Mouse (Mus musculus) brain, embryonic 14.5 days (tissue): ENCODE data around the gene Gas7. TPM values are rescaled to one million over a fixed set of nuclear protein-coding genes. Genes with fewer than 3 reads are reported as not detected.

ENCODE experiments used
- DNase-seq: peaks from one replicate; pipeline ENCODE4 v3.0.0-alpha.2; 2011; ENCODE audit warnings: low read depth
- CTCF ChIP-seq: fragments of 200-500 bp; IDR thresholded peaks from 2 replicates; pipeline ENCODE4 v1.5.1; 2012; ENCODE audit warnings: inconsistent platforms, mild to moderate bottlenecking, moderate library complexity, borderline replicate concordance; ENCODE audit not compliant: insufficient read depth, insufficient read length; ENCODE audit errors: extremely low read depth
- POLR2A ChIP-seq: fragments of 200-500 bp; IDR thresholded peaks from 2 replicates; pipeline ENCODE4 v1.6.1; 2012; ENCODE audit warnings: mild to moderate bottlenecking, inconsistent platforms, borderline replicate concordance; ENCODE audit not compliant: poor library complexity, insufficient read depth, insufficient read length, severe bottlenecking; ENCODE audit errors: extremely low read depth
- polyA plus RNA-seq: library from polyadenylated mRNA; depleted of rRNA; stranded (reverse); fragments of >200 nt; gene quantifications from 2 replicates; pipeline ENCODE4 v1.2.3, GENCODE M21; 2012

Gas7 gene
- polyA plus RNA-seq, 1 experiment, result 22.1 TPM

- peak; percentile 66 for DNase-seq
- TF ChIP-seq POLR2A, result no peak
- TF ChIP-seq CTCF, result no peak
Measured at GRCm38 (mm10) chr11:67549306-67549705, 94.1 kb downstream of the Gas7 start.

- no peak for TF ChIP-seq POLR2A
- TF ChIP-seq CTCF, result no peak
- DNase-seq, result no peak
Measured at GRCm38 (mm10) chr11:67549762-67550488, 94.7 kb downstream of the Gas7 start.

GRCm38 (mm10) chr11:67552400-67552799 is 97.2 kb downstream of the Gas7 start:
- TF ChIP-seq CTCF, result no peak
- TF ChIP-seq POLR2A, result no peak
- DNase-seq, result peak; percentile 42

GRCm38 (mm10) chr11:67554276-67554675 is 99.0 kb downstream of the Gas7 start:
- TF ChIP-seq CTCF (no peak), POLR2A (no peak)
- DNase-seq, result peak; percentile 43

GRCm38 (mm10) chr11:67556360-67556759 is 101.1 kb downstream of the Gas7 start:
- no peak for TF ChIP-seq POLR2A
- no peak for TF ChIP-seq CTCF
- DNase-seq, result peak; percentile 38

GRCm38 (mm10) chr11:67558772-67559448 is 103.7 kb downstream of the Gas7 start:
- DNase-seq, result peak; percentile 61
- TF ChIP-seq POLR2A, result no peak
- no peak for TF ChIP-seq CTCF

GRCm38 (mm10) chr11:67559522-67559921 is 104.3 kb downstream of the Gas7 start:
- DNase-seq, result no peak
- TF ChIP-seq POLR2A (no peak), CTCF (no peak)

- TF ChIP-seq CTCF (no peak), POLR2A (no peak)
Measured at GRCm38 (mm10) chr11:67561631-67562030, 106.4 kb downstream of the Gas7 start.

GRCm38 (mm10) chr11:67563141-67563540 is 107.9 kb downstream of the Gas7 start:
- DNase-seq, result no peak
- no peak for TF ChIP-seq POLR2A
- no peak for TF ChIP-seq CTCF

More at GRCm38 (mm10) chr11:67561631-67562030, 106.4 kb downstream of the Gas7 start:
- no peak for DNase-seq

- no peak for DNase-seq
- TF ChIP-seq CTCF, result no peak
- no peak for TF ChIP-seq POLR2A
Measured at GRCm38 (mm10) chr11:67564003-67564637, 108.9 kb downstream of the Gas7 start.

GRCm38 (mm10) chr11:67565512-67565911 is 110.3 kb downstream of the Gas7 start:
- TF ChIP-seq CTCF, result no peak
- no peak for TF ChIP-seq POLR2A
- no peak for DNase-seq
